Mouse (Mus musculus) lung, adult 10 weeks (tissue): ENCODE results near the gene Lrrk1. TPM values are rescaled to one million over a fixed set of nuclear protein-coding genes. Genes with fewer than 3 reads are reported as not detected.

Experiments
- polyA plus RNA-seq: library from polyadenylated mRNA; stranded (reverse); fragments of 350-450 nt; fragmentation: Illumina TruSeq; extraction: RNeasy Lipid Tissue Mini Kit (QIAGEN cat#74804); gene quantifications from one replicate; pipeline ENCODE4 v1.2.3, GENCODE M21; 2014; ENCODE audit warnings: low read depth, low replicate concordance; ENCODE audit not compliant: insufficient read depth

Lrrk1 gene
- 24.6 TPM for polyA plus RNA-seq

GRCm38 (mm10) chr7:66387813-66388521 lies at the start of gene Lrrk1:
Lrrk1 (minus strand) TSS chr7:66388350.

GRCm38 (mm10) chr7:66427437-66428161 lies 39.4 kb upstream of the Lrrk1 start, which contains the start of gene Aldh1a3:
Aldh1a3 (minus strand) TSS chr7:66427517.

GRCm38 (mm10) chr7:66365904-66366303 lies 22.2 kb downstream of the Lrrk1 start, which contains the start of gene Gm10974:
Gm10974 (plus strand) TSS chr7:66365905.

Other genes starting within 250 kb of the Lrrk1 start
- gene Gm10974, start 22.4 kb downstream of the Lrrk1 start, polyA plus RNA-seq = not detected
- gene Aldh1a3, start 39.2 kb upstream of the Lrrk1 start, polyA plus RNA-seq = 0.87 TPM